Mouse (Mus musculus) forebrain, embryonic 16.5 days (tissue): Measurements from ENCODE around the gene Chpt1. TPM values are rescaled to one million over a fixed set of nuclear protein-coding genes. Genes with fewer than 3 reads are reported as not detected.
"Not testable (repeated sequence)": the region's sequence is repeated elsewhere in the genome, so short reads cannot be mapped to it uniquely, and the experiment has no call there.

ENCODE experiments used
- ATAC-seq: fragments of 200-750 bp; cut with Nextera tagmentation; 2 replicates; pipeline ENCODE4 v1.8.0; 2017; ENCODE audit warnings: mild to moderate bottlenecking, moderate library complexity
- H3K27ac ChIP-seq: fragments of 300-500 bp; sonication (generic); 2 replicates; pipeline ENCODE4 v1.5.1; 2014; ENCODE audit warnings: low read length, control low read depth
- H3K27me3 ChIP-seq: fragments of 300-500 bp; sonication (generic); replicated peaks from 2 replicates; pipeline ENCODE4 v1.6.1; 2014; ENCODE audit warnings: low read length; ENCODE audit not compliant: control insufficient read depth, insufficient read depth
- H3K36me3 ChIP-seq: fragments of 300-500 bp; sonication (generic); 2 replicates; pipeline ENCODE4 v1.6.1; 2014; ENCODE audit not compliant: control insufficient read depth, insufficient read depth
- H3K4me1 ChIP-seq: fragments of 300-500 bp; sonication (generic); replicated peaks from 2 replicates; pipeline ENCODE4 v1.6.1; 2014; ENCODE audit warnings: low read length; ENCODE audit not compliant: control insufficient read depth, insufficient read depth
- H3K4me2 ChIP-seq: fragments of 300-500 bp; sonication (generic); 2 replicates; pipeline ENCODE4 v1.6.1; 2014; ENCODE audit warnings: mild to moderate bottlenecking, low read length, control low read depth
- H3K4me3 ChIP-seq: fragments of 300-500 bp; sonication (generic); replicated peaks from 2 replicates; pipeline ENCODE4 v1.5.1; 2014; ENCODE audit warnings: mild to moderate bottlenecking, low read length, control low read depth
- H3K9ac ChIP-seq: fragments of 300-500 bp; sonication (generic); replicated peaks from 2 replicates; pipeline ENCODE4 v1.6.1; 2014; ENCODE audit warnings: low read depth, low read length, control low read depth
- H3K9me3 ChIP-seq: fragments of 300-500 bp; sonication (generic); 2 replicates; pipeline ENCODE4 v1.6.1; 2016; ENCODE audit warnings: low read length; ENCODE audit not compliant: control insufficient read depth
- WGBS: fragments of 180-500 bp; shearing (Covaris S2); extraction: QIAGEN DNeasy Blood & Tissue Kit; methylation state at CpG from one replicate; pipeline ENCODE4 v1.1.7; 2014; 5-methylcytosine and 5-hydroxymethylcytosine counted together
- polyA plus RNA-seq: library from polyadenylated mRNA; unstranded; fragments of >200 nt; fragmentation: Nextera tagmentation; extraction: Ambion mirVana; gene quantifications from 2 replicates; pipeline ENCODE4 v1.2.1, GENCODE M21; 2015

The Chpt1 gene
- polyA plus RNA-seq = 6.3 and 7.1 TPM in 2 replicates

GRCm38 (mm10) chr10:88503421-88504314 is at the start of gene Chpt1:
Gene Chpt1 (minus strand): TSS chr10:88504073.
- Histone ChIP-seq H3K4me1 (peaks cover 7% of the 10 kb centered on the region), H3K27ac (peak within 1 kb of the TSS; percentile 63), H3K9me3 (no peaks in the 10 kb centered on the region), H3K36me3 (no peaks in the 10 kb centered on the region), H3K4me3 (peak within 1 kb of the TSS; percentile 72), H3K9ac (peak within 1 kb of the TSS; percentile 89), H3K27me3 (no peaks in the 10 kb centered on the region), H3K4me2 (peak within 1 kb of the TSS; percentile 87)
- WGBS = under 1% methylated on average over 60 of the region's 80 CpGs
- ATAC-seq = peak; percentile 95

GRCm38 (mm10) chr10:88552738-88553137 is 48.9 kb upstream of the Chpt1 start:
- WGBS = 95% methylated on average over 2 of the region's 2 CpGs
- Histone ChIP-seq H3K36me3 (no peaks in the 10 kb centered on the region), H3K4me2 (no peak overlapping the region), H3K27me3 (no peaks in the 10 kb centered on the region), H3K9me3 (no peaks in the 10 kb centered on the region), H3K27ac (no peak overlapping the region), H3K4me1 (no peaks in the 10 kb centered on the region), H3K9ac (no peak overlapping the region), H3K4me3 (no peak overlapping the region)
- ATAC-seq = no peak

- H3K9me3 ChIP-seq = no peaks in the 10 kb centered on the region
- H3K4me3 ChIP-seq = no peak overlapping the region
- WGBS = 84% methylated on average over 3 of the region's 3 CpGs
- ATAC-seq = no peak
- H3K4me2 ChIP-seq = no peak overlapping the region
- H3K36me3 ChIP-seq = no peaks in the 10 kb centered on the region
- H3K27me3 ChIP-seq = no peaks in the 10 kb centered on the region
- no peaks in the 10 kb centered on the region for H3K4me1 ChIP-seq
- H3K9ac ChIP-seq = no peak overlapping the region
- no peak overlapping the region for H3K27ac ChIP-seq
These were observed 46.4 kb upstream of the Chpt1 start for GRCm38 (mm10) chr10:88550225-88550624.

GRCm38 (mm10) chr10:88547635-88548034 is 43.8 kb upstream of the Chpt1 start:
- Histone ChIP-seq H3K4me2 (no peak overlapping the region), H3K4me1 (no peaks in the 10 kb centered on the region), H3K27ac (no peak overlapping the region), H3K4me3 (no peak overlapping the region), H3K27me3 (no peaks in the 10 kb centered on the region), H3K9me3 (peaks cover 2% of the 10 kb centered on the region), H3K9ac (no peak overlapping the region), H3K36me3 (no peaks in the 10 kb centered on the region)
- 50% methylated on average over 2 of the region's 2 CpGs for WGBS
- ATAC-seq = no peak

GRCm38 (mm10) chr10:88530631-88531030 is 26.8 kb upstream of the Chpt1 start:
- no peak overlapping the region for H3K4me3 ChIP-seq
- no peaks in the 10 kb centered on the region for H3K4me1 ChIP-seq
- H3K9ac ChIP-seq = no peak overlapping the region
- no peaks in the 10 kb centered on the region for H3K27me3 ChIP-seq
- no peaks in the 10 kb centered on the region for H3K36me3 ChIP-seq
- WGBS = 73% methylated on average over 5 of the region's 5 CpGs
- no peak overlapping the region for H3K4me2 ChIP-seq
- no peaks in the 10 kb centered on the region for H3K9me3 ChIP-seq
- no peak overlapping the region for H3K27ac ChIP-seq
- no peak for ATAC-seq

- no peak overlapping the region for H3K4me2 ChIP-seq
- ATAC-seq = no peak
- no peak overlapping the region for H3K27ac ChIP-seq
- no peaks in the 10 kb centered on the region for H3K9me3 ChIP-seq
- H3K9ac ChIP-seq = no peak overlapping the region
- H3K4me3 ChIP-seq = no peak overlapping the region
- no peaks in the 10 kb centered on the region for H3K36me3 ChIP-seq
- H3K4me1 ChIP-seq = no peaks in the 10 kb centered on the region
- WGBS = 82% methylated on average over 2 of the region's 2 CpGs
- no peaks in the 10 kb centered on the region for H3K27me3 ChIP-seq
These were observed 20.1 kb upstream of the Chpt1 start for GRCm38 (mm10) chr10:88524016-88524415.

- H3K9me3 ChIP-seq = no peaks in the 10 kb centered on the region
- H3K9ac ChIP-seq = no peak overlapping the region
- H3K4me2 ChIP-seq = no peak overlapping the region
- H3K27ac ChIP-seq = no peak overlapping the region
- no peaks in the 10 kb centered on the region for H3K27me3 ChIP-seq
- H3K4me1 ChIP-seq = no peaks in the 10 kb centered on the region
- no peaks in the 10 kb centered on the region for H3K36me3 ChIP-seq
- no peak for ATAC-seq
- 79% methylated on average over 1 of the region's 1 CpGs for WGBS
- H3K4me3 ChIP-seq = no peak overlapping the region
These were observed 19.3 kb upstream of the Chpt1 start for GRCm38 (mm10) chr10:88523212-88523611.

GRCm38 (mm10) chr10:88522795-88523194 is 18.9 kb upstream of the Chpt1 start:
- Histone ChIP-seq H3K36me3 (no peaks in the 10 kb centered on the region), H3K27ac (no peak overlapping the region), H3K9me3 (no peaks in the 10 kb centered on the region), H3K27me3 (no peaks in the 10 kb centered on the region), H3K9ac (no peak overlapping the region), H3K4me3 (no peak overlapping the region), H3K4me1 (no peaks in the 10 kb centered on the region), H3K4me2 (no peak overlapping the region)
- 90% methylated on average over 8 of the region's 8 CpGs for WGBS
- ATAC-seq = no peak

- H3K4me1 ChIP-seq, H3K27me3 ChIP-seq, H3K9me3 ChIP-seq, ATAC-seq, H3K9ac ChIP-seq, H3K4me2 ChIP-seq, H3K36me3 ChIP-seq, H3K27ac ChIP-seq, H3K4me3 ChIP-seq: not testable (repeated sequence)
- WGBS = 82% methylated on average over 7 of the region's 7 CpGs
These were observed 11.2 kb upstream of the Chpt1 start for GRCm38 (mm10) chr10:88515049-88515448.
